Mouse (Mus musculus) right cerebral cortex, adult 18-20 months (tissue): ENCODE results near the gene Agbl1.
A peak's percentile ranks its signal among the peaks of the same experiment; 100 is the strongest.
"Not testable (repeated sequence)": the region's sequence is repeated elsewhere in the genome, so short reads cannot be mapped to it uniquely, and the experiment has no call there.

ENCODE experiments used
- DNase-seq: peaks from one replicate; pipeline ENCODE4 v3.0.0; 2022; ENCODE audit warnings: mixed read lengths

The Agbl1 gene

DNA sequence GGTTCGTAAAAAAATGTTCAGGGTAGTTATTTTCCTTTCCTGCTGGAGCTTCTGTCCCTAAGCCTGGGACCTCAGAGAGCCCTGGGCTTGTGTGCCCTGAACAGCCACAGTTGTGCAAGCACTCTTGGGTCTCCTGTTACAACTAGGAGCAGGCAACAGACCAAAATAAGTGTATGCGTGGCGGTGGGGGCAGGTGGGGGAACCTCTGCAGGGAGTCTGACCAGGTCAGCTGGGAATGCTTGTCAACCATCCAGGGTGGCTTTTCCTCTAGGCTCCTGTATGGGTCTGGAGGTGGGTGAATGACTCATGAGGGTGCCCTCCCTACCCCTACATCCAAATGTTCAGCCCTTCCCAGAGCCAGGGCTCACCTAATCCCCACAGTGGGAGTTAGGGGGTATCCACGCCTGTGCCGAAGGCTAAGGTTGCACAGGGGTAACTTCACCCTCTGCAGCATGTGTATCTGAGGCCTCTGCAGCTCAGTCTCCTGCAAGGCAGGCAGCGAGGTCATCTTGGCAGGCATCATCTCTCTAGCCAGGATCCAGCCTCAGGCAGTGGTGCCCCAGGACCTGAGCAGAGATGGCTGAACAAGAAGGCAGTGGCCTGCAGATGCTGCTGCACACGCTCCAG lies at the start of gene Agbl1:
Agbl1 (plus strand) TSS at position 577 of the 627 bp plus-strand sequence.
- no peak for DNase-seq

DNA sequence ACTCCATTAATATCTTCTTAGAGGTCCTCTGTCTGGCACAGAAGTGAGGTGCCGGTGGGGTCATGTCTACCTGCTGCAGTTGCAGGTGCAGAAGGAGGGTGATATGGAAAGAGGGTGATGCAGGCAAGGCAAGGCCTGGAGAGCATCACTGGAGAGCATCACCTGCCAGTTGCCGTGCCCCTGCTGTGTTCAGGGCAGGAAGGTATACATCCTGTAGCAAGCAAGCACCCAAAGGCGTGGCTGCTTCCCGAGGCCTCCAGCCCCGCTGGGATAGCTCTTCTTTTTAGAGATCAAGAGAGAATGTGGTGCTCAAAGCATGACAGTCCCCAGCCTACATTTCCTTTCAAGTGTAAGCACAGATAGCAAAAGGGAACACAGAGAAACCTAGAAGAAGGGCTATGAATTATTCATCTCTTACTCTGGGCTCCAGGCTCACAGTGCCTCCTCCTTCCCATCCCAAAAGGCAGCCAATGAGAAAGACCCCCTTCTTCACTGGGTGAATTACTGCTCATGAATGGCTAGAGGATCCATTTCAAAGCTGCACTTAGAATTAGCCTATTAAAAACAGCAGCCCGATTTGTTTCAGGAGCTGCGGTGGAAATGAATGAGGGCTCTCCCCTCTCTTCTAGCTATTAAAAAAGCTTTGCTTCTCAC lies 44.6 kb upstream of the Agbl1 start:
- peak; percentile 38 for DNase-seq

DNA sequence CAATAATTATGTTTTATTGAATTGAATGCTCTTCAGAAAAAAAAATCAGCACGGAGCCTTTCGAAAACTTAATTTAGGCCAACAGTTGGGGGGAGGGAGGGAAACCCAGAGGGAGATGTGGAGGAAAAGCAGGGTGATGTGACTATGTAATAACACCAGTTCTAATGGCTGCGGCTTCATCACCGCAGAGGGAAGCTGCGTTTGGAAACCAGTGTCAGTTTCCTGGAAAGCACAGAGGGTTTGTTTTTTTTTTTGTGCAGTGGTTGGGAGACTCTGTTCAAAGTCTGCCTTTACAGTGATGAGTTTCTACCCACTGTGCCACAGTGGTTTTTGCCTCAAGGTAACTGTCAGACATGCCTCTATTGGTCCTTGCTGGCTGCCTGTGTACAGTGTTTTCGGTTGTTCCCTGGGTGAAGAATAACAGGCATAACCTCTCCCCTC lies 44.0 kb upstream of the Agbl1 start:
- no peak for DNase-seq

DNA sequence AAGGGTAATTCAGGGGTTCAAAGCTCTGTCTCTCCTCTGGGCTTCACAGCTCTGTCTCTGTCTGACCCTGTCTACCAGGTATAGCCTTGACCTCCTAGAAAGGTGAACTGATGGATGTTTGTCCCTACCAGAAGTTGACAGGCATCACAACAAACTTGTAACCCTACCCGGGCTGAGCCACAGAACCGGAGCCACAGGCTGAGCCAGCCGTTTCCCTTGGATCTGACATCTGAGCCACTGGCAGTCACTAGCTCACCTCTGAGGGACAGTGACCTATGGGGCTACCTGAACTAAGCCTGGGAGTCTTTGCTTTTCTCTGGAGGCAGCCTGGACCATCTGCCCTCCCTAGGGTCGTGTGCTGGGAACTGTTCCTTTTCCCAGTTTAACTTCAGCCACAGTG lies 11.1 kb upstream of the Agbl1 start:
- DNase-seq, result no peak

DNA sequence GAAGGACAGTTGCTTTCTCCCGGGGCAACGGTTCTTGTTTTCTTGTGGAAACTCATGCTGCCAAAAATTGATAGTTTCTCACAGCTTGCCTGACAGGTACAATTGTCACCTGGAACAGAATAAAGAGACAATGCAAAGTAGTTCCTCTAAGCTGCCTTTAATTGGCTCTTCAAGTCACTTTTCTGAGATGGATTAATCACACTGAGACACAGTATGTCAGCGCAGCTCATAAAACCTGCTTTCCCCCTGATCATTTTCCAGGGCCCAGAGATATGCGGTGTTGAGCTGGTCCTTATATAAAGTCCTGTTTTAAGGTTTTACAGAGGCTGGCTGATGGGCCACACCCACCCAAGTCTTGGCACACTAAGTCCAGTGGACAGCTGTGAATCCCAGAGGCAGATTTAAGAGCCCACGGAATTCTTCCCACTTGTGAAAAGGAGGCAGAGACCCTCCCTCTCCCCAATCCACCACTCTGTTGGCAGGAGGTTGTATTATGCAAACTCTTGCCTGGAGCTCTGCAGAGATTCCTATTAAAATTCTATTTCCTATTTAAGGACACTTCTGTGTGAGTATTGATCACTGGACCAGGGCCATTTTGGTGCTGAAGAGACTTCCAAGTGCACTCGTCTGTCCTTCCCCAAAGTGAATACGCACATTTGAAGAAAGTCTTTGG lies 9.8 kb upstream of the Agbl1 start:
- DNase-seq, result no peak

DNA sequence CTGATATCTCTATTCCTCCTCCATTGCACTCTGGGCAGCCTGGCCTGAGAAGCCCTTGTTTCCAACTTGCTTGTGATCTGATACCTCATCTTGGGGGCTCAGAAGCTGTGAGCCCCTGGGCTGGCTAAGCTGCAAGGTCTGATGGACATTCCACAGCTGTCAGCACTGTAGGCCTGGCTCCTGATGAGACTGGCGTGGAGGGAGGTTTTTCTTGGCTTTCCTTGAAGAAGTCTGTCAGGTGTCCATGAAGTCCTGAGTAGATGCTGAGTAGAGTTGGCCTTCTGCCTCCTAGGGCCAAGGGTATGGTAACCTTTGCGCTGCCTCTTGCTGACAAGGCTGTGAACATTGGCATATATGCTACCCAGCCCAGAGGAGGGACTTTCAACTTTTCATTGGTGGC lies 7.0 kb upstream of the Agbl1 start:
- no peak for DNase-seq

DNA sequence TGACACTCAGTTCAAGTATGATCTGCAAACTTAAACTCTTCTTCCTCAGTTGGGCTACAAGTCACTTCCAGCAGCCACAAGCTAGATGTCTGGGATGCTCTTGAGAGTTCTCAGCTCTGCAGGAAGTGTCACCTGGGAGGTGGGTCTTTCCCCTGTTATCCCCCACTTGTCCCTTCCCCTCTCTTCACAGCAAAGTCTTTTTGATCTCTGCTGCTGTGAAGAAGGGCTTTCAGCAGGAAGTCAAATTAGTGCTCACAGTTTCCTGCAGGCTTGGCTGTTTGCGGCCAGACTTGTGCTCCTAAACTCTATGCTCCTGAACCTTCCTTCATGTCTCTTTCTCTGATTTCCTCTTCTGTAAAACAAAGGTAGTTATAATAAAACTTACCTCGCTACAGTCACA lies 806 bp upstream of the Agbl1 start:
- no peak for DNase-seq

DNA sequence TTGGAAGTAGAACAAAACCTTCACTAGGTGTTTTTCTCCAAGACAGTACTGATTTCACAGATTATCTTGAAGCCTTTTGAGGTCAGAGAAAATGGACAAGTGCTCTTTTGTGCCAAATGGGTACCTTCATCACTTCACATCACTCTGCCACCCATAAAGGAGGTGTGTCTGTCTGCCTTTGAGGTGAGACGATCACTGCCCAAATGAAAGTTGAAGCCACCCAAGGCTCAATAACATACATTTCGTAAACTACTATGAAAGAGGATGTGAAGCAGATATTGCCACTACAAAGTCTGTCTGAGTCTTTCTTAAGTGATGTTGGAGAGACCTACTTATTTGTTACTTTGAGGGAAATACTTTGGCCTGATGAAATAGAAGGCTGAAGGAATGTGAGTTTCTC lies 4.6 kb downstream of the Agbl1 start:
- no peak for DNase-seq

DNA sequence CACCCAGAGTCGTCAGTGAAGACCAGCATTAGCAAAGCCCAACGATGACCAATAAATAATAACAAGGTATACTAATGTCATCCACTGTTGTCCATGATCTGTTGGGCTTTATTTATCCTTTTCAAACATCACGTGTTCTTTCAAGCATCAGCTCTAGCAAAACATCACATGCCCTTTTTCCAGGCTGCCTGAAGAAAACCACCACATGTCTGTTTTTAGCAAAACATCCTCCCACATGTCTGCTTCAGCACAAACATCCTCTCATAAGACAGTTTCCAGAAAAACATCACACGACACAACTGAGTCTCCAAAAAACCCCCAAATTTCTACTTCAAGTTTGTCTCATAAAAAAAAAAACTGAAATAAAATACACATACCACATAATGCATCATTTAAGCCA lies 7.8 kb downstream of the Agbl1 start:
- no peak for DNase-seq

DNA sequence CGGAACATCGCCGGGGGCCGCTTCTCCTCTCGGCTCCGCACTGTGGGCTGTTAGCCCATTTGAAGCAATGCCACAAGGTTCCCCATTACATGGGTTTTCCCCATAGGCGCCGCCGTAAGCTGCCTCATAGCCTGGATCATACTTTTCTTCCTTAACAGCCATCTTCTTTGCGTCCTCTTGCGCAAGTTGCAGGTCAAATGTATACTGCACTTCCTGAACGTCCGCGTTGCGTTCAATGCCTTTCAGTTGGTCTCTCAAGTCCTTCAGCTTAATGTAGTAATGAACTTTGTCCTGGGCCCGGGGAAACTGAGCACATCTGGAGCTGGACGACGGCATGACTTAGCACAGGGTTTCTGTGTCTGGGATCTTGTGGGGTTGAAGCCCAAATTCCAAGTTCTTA lies 15.2 kb downstream of the Agbl1 start:
- DNase-seq, result not testable (repeated sequence)

DNA sequence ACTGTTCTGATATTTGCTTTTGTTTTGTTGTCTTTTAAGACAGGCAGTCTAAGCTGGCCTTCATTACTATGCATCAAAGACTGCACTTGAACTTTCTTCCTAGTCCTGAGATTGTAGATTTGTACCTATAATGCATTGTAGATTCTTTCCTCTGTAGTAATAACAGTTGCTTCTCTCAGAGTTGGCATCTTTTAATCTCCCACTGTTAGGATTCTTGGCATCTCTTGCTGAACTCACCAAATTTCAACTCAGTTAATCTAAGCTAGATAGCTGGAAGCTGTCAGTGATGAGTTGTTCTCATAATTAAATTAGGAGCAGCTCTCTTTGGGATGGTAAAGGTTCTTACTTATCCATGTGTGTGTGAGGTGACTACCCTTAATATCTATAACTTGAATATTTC lies 45.4 kb downstream of the Agbl1 start:
- DNase-seq, result no peak

DNA sequence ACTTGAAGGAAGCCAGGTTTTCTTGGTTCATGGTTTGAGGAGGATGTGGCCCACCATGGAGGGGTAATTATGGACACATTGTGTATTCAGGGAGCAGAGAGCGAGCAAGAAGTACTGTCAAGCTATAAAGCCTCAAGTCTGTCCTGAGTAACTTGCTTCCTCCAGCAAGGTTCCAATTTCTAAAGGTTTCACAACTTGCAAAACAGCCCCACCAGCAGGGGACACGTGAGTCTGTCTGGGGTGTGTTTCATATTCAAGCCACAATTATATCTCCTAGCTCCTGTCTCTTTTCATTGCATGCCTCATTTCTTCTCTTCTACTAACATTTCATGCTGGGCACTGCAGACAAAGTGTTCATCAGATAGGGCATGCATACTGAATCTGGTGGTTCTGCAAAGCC lies 53.1 kb downstream of the Agbl1 start:
- no peak for DNase-seq

DNA sequence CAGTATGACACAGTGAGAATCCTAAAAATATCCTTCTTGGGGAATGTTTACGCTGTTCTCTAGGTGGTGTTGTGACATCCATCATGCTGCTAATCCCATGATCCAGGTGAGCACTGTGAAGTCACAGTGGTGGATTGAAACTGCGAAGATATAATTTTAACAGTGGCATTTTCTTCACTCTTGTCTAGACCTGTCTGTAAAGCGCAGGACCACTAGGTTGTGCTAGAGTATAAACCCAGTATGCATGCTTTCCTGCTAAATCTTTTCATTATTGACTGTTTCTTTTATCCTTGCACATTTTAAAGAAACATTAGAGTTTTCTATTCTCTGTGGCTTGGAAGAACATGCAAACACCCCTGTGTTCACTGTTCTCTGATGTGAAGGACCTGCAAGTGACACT lies 57.8 kb downstream of the Agbl1 start:
- DNase-seq, result no peak

DNA sequence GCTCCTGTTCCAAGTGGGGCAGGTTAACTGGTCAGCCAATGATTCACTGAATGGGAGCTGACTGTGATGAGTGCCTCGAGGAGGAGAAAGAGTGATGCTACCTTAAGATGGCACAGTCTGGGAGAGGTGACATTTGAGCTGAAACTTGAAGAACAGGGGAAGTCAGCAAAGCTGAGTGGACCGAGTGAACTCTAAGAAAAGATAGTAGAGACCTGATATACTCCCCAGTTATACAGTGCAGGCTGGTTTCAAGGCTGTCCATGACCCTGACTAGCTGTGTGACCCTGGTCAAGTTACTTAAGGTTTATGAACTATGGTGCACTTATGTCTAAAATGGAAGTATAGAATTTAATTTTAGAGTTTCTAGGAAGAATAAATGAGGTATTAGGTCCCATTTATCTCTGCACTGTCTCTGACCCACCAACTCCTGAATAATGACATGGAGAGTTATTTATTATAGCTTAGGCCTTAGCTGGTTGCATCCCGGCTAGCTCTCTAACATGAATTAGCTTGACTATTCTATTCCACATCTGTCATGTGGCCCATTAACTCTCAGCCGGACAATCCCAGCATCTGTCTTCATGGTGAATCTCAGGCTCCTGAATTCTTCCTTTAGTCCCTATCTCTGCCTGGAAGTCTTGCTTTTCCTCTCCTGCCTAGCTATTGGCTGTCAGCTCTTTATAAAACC lies 92.3 kb downstream of the Agbl1 start:
- DNase-seq, result no peak

DNA sequence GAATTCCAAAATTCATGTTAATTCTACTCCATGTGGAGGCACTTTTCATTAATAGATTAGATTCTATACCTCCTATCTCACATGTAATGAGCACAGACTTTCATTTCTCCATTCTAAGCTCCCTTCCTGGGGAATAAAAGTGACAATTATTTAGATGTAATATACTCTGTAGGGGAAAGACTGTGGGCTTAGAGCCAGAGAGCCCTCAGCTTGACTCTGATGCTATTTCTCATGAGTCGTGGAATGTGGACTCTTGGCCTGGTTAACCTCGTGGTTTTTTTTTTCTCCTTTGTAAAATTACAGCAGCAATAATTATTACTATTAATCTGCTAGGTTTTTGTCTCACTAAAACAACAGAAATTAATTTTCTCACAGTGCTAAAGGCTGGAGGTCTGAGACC lies 96.4 kb downstream of the Agbl1 start:
- no peak for DNase-seq

DNA sequence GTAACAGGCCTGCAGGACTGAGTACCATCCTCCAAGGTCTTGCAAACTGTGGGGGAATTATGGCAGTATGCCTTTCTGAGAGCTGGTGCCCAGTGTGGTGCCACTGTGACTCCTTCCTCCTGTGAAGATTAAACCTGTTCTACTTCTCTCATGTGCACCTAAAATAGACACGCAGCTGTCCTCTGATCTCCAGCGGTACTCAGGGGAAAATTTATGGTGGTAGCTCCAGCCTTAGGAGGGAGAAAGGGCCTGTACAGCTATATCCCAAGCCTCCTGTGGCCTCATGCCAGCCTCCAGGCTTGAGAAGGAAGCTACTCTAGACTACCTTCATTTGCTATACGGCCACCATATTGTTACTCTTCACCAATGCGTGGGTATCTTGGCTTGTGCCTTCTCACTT lies 109.6 kb downstream of the Agbl1 start:
- no peak for DNase-seq

DNA sequence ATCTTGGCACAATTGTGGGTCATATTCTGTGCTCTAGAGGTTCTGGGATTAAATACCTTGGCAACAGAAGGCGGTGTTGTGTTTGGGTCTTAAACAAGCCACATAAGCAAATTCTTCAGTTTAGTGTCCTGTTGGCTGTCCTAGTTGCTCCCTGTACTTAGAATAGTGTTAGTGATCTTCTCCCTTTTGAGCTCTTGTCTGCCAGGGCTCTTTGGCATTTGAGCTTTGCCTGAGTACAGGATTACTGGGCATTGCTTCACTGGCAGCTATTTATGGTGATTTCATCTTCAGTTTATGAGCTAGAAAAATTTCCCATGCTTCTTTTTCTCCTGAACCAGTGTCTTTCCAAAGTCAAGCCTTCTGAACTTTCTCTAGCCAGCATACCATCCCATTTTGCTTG lies 111.9 kb downstream of the Agbl1 start:
- no peak for DNase-seq

DNA sequence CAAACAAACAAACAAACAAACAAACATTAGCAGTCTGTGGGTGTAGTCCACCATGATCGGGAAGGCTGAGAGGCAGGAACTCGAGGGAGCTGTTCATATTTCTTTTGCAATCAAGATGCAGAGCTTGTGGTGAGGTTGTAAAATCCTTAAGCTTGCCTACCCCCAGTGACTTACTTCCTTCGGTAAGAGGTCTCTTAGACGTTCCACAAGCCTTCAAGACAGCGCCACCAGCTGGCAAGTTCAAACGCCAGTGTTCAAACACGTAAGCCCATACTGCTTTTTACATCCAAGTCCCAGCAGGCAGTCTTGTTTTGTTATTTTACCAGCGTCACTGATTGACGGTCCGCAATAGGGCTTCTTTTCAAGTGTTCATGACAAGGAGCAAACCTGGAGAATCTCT lies 123.8 kb downstream of the Agbl1 start:
- DNase-seq, result no peak

DNA sequence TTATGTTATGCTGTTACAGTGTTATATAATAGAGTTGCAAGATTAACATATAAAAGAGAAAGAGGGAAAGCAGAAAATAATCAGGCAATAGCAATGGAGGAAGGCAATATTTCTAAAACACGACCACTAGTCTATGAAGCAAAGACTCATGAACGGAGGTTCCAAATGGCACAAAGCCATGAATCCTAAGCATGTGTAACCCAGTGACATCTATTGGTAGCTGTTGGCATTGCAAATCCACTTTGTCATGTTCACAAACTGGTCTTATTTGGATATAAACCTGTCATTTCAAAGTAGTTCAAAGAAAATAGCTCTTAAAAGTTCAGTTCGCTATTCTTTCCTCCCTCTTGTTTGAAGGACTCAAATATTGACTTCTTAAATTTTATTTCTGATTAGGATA lies 124.8 kb downstream of the Agbl1 start:
- peak; percentile 8 for DNase-seq

DNA sequence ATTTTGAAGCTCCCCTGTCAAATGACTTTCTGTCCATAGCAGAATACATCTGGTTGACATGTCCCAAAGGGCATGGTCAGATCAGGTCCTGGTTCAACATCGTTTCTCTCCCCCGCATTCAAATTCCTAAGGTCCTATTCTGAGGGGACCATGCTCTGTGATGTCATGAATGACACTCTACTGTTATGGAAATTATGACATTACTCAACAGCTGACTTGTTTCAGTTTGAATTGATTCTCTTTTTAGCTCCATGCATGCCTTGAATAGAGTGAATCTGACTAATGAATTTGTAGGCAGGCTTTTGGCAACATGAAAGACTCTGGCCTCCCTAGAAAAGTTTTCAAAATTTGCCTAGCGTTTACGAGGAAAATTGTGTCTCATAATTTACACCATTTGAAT lies 141.6 kb downstream of the Agbl1 start:
- DNase-seq, result no peak

DNA sequence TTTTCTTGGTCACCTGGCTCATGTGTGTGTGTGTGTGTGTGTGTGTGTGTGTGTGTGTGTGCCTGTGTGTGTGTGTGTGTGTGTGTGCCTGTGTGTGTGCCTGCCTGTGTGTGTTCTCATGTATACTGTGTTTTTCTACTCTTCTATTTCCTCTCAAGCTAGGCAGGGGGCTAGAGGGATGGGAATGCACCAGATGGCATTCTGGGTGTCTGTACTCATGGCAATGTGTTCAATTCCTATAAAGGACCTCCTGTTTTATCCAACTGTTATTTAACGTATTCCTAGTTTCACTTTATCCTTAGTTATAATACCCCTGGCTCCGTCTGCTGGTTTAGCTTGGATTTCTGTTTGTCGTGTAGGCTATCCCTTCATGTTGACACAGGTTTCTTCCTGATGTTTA lies 149.8 kb downstream of the Agbl1 start:
- no peak for DNase-seq

DNA sequence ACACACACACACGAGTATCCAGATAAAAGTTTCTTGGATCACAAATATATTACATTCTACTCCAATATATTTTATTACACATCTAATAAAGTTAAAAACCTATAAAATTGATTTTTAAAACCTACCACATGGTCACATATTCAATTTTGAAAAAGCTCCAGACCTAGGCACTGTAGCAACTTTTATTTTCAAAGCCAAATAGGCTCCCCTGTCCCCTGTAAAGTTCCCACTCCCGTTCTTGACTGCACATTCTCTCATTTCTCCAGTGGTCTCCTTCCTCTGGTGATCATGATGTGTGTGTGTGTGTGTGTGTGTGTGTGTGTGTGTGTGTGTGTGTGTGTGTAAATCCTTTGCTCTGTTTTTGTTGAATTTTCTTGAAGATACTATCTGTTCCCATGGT lies 152.3 kb downstream of the Agbl1 start:
- DNase-seq, result no peak

DNA sequence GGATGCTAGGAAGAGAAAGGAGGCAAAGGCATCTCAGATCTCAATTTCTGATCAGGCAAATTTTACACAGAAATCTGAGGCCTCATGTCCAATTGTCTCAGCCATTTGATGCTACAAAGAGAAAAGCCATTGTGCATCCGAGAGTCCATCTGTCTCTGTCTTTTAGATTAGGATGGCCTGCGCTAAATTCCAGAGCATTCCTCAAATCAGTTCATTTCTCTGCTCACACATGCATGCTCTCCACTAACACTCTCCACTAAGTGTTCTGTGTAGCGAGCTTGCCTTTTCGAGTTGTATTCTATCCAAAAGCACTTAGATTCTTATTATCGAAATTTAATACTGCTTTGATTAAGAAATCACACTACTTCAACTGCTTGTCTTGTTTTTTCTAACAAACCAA lies 159.6 kb downstream of the Agbl1 start:
- no peak for DNase-seq
